Mouse (Mus musculus) gastrocnemius, adult 8-10 months (tissue): ENCODE results near the gene Zpbp2. TPM values are rescaled to one million over a fixed set of nuclear protein-coding genes. Genes with fewer than 3 reads are reported as not detected.

Experiments
- DNase-seq, 2 experiments: peaks; one replicate each; pipeline ENCODE4 v3.0.0; 2022; ENCODE audit warnings: low spot score in 2 of 2
- total RNA-seq, 4 experiments: library from RNA; stranded (reverse); gene quantifications; 2 replicates each; pipeline ENCODE4 v1.2.4; 2022

Zpbp2 gene
- total RNA-seq, 4 experiments from 2014 or later = not detected

DNA sequence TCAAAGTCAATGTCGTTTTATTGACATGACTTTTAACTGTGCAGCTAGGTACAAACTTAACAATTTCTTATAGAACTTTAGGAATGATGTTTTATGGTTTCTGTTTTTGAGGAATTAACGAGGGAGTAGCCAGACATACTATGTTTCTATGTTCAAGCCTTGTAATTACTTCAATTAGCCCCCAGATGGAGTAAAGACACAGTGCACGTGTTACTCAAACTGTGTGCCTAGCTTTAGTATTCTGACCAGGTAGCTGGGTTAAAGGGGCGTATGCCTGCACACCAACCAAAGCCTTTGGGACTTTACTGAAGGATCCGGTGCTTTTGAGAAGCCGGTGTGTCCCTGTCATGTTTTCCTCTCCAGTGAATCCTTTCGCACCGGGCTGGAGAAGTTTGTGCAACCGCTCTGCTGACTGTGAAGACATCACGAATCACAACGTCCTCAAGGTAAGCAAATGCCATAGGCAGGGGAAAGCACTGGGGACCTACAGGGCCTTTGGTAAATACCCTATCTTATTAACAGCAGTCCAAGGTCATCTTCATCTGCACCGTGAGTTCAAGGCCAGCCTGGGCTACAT is 4.3 kb downstream of the Zpbp2 start:
- DNase-seq = no peak

DNA sequence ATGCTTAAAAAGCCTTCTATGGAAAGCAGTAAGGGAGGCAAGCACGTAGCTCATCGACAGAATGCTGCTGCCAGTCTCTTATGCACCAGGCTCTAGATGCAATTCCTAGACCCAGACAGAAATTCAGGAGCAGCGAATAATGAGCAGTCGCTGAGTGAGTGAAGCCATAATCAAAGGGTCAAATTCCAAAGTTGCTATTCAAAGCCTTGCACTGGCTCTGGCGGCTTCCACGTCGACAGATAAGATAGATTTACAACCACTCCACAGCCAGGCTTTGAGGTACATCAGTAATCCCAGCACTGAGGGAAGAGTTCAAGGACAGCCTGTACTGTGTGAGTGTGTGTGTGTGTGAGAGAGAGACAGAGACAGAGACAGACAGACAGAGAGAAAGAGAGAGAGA is 10.0 kb downstream of the Zpbp2 start:
- DNase-seq = no peak

DNA sequence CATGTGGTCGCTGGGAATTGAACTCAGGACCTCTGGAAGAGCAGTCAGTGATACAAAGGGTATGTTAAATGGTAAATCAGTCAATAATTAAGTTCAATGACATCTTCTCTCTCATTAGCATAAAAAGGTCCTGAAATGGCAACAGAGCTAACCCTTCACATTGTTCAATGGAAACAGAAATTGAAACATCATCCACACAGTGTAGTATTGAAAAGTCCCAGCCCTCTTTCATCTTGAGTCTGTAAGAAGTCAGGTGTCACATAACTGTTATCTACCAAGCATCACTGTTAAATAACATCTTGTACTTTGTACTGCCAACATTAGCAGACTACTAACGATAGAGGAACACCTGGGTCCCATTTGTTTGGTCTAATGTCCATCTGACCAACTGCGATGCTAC is 12.1 kb downstream of the Zpbp2 start:
- no peak for DNase-seq

DNA sequence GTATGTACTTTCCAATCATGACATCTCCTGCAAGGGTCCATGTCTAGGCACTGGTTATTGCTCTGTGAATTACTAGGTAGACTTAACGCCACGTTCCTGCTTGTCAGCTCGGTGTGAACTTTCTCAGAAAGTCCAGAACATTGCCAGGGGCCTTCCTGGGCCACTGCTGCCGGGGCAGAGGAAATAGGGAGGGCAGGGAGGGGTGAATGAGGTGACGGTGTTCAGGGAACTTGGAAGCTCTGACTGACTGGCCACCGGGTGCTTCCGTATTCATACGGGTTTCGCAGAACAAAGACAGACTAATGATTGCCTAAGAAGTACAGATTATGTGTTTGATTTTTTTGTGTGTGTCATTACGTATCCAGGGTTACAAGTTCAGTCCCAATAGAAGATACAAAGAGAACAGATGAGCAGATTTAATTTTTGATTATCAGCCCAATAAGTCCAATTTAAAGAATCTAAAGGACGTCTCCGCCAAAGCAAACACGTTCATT is 13.1 kb downstream of the Zpbp2 start:
- DNase-seq = no peak

DNA sequence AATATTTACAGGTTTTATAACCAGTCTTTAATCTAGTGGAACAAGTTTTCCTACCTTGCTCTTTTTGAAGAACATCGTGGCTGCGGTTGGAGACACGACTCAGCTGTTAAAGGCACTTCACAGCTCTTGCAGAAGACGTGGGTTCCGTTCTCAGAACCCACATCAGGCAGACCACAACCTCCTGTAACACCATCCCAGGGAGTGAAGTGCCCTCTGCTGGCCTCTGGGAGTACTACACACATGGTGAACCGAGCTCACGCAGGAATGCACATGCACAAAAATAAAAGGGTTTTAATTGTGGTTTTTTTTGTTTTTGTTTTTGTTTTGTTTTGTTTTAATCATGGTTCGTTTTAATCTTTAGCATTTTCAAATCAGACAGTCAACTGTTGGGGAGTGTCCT is 17.4 kb downstream of the Zpbp2 start:
- no peak for DNase-seq

GRCm38 (mm10) chr11:98569461-98569860 is 18.6 kb downstream of the Zpbp2 start:
- DNase-seq = no peak

DNA sequence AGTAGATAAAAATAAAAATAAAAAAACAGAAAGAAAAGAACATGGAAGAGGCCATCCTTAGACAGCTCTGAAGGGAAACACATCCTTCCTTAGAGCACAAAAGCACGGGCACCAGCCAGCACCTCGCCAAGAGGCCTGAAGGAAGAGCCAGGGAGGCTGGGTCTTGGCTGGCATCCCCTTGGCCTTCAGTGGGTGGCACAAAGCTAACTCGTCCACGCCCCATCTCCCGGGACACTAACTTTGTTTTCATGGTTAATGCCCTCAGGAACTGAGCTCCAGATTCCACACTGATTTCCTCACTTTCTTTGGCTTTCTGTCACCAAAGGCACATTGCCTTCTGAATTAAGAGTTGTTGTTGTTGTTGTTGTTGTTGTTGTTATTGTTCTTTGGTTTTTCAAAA is 26.9 kb downstream of the Zpbp2 start:
- peak in 1 of 2 experiments; percentile 13 for DNase-seq

- no peak for DNase-seq
Observed at GRCm38 (mm10) chr11:98580301-98581121, 29.6 kb downstream of the Zpbp2 start.

- no peak for DNase-seq
Observed at GRCm38 (mm10) chr11:98581286-98582029, 30.6 kb downstream of the Zpbp2 start.

DNA sequence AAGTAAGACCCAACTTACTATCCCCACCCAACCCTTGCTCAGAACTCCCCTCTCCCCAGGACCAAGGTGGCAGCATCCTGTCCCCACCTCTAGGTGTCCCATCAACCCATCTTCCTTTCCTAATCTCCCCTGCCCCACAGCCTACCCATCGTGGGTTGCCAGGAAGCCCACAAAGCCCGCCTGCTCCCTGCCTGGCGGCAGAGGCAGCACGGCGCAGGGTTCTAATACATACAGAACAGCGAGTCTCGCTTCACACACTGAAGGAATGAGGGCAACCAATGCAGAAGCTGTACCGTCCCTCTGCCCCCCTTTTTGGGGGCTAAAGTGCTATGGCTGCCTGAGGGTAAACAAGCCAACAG is 31.1 kb downstream of the Zpbp2 start:
- no peak for DNase-seq

GRCm38 (mm10) chr11:98582551-98583264 is 31.8 kb downstream of the Zpbp2 start:
- DNase-seq = no peak

DNA sequence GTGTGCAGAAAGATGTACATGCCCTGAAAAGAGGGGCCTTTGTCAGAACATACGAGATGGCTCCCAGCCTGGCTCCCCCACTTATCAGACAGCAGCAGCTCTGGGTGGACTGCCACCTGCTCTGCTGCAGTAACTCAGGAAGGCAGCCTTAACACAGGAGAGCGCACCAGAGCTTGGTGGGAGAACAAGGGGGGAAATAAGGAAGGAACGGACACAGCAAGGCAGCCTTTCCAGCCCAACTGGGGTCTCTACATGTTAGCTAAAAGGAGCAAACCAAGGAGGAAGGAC is 32.3 kb downstream of the Zpbp2 start:
- no peak for DNase-seq

DNA sequence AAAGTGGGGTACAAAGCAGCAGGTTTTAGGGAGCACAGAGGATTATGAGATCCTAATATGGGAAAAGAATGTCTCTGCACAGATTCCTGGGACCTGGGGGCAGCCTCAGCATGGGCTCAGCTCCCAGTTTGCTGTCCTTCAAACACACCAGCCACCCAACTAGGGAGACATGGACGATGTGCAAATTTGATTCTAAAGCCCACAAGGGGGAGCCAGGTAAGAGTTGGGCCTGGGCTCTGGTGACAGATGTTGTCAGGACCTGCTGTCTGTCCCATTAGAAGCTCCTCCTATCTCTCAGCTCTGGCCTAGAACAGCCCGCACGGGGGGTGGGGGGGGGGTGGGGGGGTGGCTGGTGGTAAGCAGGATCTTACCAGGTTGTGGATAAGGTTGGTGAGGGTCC is 32.7 kb downstream of the Zpbp2 start:
- no peak for DNase-seq

GRCm38 (mm10) chr11:98584146-98584545 is 33.2 kb downstream of the Zpbp2 start:
- DNase-seq = no peak

DNA sequence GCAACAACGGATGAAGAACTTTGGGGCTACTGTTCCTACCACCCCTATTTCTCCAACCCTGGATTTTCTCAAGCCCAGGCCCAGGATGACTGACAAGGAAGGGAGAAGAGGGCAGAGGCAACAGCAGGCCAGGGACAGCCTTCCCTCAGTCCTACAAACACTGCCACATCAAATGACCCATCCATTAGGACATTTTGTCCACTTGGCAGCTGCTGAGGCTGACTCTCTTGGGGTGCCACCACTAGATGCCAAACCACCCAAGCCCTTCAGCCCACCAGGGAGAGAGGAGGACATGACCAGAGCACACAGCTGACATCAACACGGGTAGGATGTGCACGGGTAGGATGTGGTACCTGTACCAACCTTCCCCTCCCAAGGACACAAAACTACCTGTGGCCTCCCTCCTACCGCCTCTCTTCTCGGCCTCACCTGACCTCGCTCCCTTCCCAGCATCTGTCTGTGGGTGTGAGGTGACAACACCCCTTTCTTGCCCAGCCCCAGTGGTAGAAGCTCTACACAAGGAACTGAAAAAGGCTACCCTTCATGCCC is 33.8 kb downstream of the Zpbp2 start:
- no peak for DNase-seq

DNA sequence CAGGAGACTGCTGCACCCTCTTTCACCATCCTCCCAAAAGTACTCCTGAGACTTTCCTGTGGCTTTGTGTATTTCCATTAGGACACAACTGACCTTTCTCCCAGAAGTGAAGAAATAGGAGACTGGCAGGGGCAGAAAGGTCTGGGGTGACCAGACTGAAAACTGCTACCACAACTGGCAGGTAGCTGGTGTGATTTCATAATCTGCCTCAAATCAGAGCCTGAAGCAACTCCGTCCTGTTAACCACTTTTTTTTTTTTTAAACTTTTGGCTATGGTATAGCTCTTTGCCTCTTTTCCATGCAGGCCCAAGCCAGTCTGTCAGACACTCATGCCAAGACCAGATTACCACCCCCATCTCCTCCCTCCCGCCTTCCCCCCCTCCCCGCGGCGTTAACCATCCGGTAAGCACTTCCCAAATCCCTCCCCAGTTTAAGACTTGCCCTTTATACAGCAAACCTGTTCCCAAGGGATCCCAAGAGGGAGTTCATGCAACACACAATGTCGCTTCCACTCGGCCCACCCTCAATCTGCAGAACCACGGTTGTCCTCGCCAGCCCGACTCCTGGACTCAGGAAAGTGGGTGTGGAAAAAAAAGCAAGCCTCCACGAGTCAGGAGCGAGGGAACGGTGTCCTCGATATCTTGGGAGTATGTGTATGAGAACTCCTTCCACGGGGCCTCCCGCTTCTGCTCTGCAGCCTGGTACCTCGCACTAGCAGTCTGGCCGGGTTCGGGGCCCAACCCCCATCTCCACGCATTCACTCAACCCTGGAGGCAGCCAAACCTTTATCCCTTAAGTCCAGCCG is 35.4 kb downstream of the Zpbp2 start:
- peak in 1 of 2 experiments; percentile 9 for DNase-seq

- peak; percentile 97 for DNase-seq
Observed at GRCm38 (mm10) chr11:98586892-98587563, 36.1 kb downstream of the Zpbp2 start, which contains the start of gene Ormdl3. TSS of gene Ormdl3 (minus strand) at chr11:98587368.

DNA sequence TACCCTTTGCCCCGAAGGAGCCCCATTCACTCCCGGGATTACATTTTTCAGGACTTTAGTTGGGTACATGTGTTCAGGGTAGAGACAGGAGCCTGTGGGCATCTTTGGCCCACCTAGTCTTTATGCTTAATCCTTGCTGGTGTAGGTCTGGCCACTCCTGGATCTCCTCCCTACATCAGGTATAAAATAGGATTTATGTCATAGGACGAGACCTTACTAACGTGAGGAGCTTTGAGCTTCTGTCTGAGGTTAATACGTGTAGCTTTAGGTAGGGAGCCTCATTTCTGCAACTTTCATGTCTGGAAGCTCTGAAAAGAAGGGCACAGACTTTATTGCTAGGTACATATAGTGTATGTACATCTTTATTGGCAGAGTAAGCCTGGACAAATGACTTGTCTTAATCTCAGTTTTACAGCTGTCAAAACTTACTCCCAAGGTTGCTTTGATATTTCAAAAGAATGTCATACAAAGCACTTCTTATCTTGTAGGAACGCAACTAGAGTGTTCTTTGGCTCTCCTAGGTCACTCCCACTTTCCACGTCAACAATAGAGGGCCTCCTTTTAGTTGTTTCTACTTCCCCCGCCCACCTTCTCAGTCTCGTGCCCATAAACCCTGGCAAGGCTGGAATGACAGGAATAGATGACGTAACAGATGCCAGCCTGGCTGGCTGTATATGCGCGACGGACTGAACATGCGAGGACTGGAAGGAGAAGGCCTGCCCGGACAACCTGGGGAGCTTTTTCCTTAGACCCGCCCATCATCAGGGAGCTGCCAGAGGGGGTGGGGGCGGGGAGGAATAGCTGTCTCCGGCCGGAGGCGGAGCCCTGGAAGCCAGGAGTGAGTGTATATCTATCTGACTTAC is 37.0 kb downstream of the Zpbp2 start:
- DNase-seq = peak; percentile 57 to 58

GRCm38 (mm10) chr11:98588833-98589281 is 38.0 kb downstream of the Zpbp2 start:
- no peak for DNase-seq
